Mouse (Mus musculus) thymus, postnatal 10 days (tissue): ENCODE results near the gene Icmt.

Experiments
- DNase-seq, 2 experiments: peaks; one replicate each; pipeline ENCODE4 v3.0.0; 2021; ENCODE audit warnings: low spot score in 2 of 2

Icmt gene

DNA sequence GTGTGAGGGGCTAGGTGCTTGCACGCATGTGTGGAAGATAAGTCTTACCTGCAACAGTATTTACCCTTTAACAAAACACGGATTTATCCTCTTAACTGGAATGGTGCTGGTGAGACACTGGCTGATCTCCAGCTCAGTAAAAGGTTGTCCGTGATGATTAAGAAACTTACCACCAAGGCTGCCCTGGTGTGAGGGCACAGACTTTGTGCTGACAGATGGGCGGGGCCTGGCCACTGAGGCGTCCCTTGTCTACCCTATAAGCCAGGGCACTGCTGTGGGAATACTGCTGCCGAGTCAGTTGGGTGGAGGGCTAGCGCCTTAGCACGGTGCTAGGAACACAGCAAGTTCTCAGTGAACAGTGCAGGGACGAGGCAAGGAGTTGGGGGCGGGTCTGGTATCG is 5.0 kb downstream of the Icmt start:
- no peak for DNase-seq

DNA sequence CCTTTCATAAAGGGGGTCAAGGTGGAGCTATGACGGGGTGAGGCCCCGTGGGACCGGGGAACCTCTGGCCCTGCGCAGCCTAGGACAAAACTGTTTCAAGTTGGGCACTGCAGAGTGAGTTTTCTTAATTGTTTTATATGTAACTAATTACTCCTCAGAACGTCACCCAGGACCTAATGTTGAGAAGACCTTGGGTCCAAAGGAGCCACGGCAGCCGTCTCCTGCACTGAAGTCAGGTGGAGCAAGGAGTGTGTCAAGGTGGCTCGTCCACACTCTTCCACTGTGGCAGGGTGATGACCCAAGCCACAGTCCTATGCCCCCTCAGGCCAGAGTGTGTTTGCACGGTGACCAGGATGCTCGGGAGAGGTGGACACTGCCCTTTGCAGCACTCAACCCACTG is 6.1 kb downstream of the Icmt start:
- no peak for DNase-seq

DNA sequence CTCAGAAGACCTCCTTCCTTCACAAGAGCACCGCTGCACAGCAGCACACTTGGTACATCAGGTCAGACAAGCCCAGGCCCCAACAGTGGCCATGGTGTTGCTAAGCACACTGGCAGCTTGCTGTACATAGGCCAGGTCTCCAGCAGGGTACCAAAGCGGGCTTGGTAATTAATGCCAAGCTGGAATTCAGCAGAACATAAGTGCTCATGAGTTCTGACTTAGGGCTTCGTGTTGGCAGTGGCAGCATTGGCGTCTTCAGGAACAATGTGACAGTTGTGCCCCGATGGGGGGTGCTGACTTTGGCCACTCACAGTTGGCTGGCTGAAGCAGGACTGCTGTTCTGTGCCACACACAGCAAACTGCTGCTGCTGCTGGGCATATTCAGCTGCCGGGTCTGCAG is 7.7 kb downstream of the Icmt start:
- DNase-seq: no peak

DNA sequence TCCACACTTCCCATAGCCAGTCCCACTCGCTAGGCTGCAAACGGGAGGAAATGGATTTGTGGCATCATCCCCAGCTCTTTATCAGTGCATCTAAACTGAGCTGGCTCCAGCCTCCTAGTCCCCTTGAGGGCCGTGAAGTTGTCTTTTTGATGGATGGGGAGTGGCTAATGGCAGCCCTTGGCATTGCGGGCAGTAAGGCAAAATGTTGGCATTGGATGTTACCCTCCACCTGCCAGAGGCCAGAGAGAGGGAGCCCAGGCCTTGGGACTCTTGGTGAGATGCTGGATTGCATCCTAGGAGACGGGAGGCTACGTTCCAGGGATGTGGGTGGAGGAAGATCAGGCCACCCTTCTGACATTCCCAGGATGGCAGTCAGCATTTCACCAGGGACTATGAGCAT is 9.0 kb downstream of the Icmt start:
- DNase-seq: no peak

DNA sequence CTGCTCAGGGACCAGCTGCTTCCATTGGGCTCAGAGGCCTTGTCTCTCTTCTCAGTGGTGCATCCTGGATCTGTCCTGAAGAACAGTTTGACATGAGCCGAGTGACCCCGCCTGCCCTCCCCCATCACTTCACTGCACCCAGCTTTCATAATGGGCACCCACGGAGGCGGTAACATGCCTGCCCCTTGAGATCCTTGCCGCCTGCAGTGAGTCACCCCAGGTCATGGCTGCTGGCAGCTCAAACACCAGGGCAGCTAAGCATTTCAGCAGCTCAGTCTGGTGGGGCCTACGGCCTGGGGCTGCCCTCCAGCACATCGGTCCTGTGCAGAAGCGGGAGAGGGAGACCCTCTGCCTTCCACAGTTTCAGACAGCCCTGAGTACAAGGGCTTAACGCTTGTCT is 10.5 kb downstream of the Icmt start:
- no peak for DNase-seq

GRCm38 (mm10) chr4:152312186-152312585 is 15.2 kb downstream of the Icmt start:
- DNase-seq: no peak

DNA sequence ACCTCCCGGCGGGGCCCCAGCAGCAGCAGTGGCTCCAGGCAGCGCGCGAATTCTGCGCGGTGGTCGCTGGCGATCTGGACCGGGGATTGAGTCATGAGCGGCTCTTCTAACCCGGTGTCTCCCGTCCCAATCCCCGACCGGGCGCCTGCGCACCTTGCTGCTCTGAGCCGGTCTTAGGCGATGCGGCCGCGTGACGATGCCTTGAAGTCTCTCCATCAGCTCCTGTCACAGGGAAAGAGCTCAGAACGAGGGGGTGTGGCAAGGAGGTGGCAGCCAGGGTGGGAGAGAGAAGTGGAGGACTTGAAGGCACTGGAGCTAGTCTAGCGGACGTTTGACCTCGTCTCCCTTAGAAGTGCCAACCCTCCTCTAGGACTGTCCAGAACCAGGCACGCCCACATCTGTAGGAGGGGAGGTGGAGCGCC is 16.2 kb downstream of the Icmt start:
- DNase-seq: no peak

- no peak for DNase-seq
These were observed 16.9 kb downstream of the Icmt start for GRCm38 (mm10) chr4:152313934-152314333.

DNA sequence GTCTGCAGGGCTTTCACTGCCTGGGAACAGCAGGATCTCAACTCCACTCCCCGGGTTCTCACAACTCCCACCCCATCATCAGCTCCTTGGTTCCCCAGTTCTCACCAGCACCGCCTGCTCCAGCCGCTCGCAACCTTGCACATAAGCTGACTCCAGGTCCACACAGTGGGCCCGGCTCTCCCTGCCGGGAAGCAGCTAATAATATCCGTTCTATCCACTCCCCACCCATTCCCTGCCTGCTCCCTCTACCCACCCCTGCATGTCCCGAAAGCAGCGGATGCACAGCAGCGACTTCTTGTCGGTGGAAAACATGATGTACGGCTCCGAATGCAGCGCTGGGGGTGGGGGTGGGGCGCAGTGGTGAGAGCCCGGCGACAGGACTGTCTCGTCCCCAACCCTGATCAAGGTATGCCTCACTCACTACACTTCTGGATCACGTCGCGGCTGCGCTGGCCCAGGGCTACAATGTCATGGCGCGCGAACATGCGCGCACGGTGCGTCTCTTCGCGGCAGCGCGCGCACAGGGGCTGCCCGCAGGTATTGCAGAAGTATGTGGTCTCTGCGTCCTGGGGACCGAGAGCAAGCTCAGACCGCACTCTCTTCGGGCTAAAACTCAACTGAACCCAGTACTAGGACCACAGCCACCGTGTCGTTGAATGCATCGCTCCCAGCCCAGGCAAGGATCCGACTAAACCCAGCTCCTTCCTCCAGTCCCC is 18.6 kb downstream of the Icmt start:
- no peak for DNase-seq

- no peak for DNase-seq
These were observed 20.6 kb downstream of the Icmt start for GRCm38 (mm10) chr4:152317631-152318033.

- DNase-seq: no peak
These were observed 21.6 kb downstream of the Icmt start, which contains the start of gene Rnf207 for GRCm38 (mm10) chr4:152318517-152319234. Gene Rnf207 (minus strand): TSS chr4:152318993.

- no peak for DNase-seq
These were observed 24.4 kb downstream of the Icmt start for GRCm38 (mm10) chr4:152321464-152321863.

DNA sequence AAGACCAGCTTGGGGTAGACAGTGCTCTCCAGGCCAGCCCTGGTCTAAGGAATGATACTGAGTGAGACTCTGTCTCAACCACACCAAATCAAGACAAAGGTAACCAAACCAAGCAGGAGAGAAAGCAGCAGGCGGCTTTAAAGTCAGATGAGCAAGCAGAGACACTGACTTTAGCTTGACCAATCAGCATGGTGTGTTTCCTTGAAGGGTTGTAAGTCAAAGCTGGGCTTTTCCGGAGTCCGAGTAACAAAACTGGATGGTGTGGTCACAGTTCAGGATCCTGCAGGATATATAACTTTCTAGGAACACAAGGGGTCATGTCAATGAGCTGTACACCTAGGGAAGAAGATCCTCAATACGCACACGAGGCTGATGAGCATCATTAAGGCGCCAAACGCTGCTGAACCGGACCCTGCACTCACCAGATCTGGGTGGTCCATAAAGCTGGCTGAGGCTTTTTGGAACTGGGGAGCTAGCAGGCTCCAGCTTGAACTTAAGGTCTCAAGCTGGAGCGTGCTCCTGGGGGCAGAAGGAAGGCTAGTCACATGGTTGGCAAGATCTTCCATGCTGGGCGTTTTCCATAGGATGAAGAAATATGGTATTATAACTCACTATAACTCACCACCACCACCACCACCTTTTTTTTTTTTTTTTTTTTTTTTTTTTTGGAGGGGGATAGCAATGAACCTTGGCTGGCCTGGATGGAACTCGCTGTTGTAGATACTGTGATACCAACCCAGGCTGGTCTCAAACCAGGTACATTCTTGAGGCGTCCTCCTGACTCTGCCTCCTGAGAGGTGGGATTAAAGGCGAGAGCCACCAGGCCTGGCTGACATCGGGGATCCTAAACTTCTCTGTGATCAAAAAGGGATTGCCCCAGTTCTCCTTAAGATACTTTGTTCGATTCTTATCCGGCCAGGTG is 27.9 kb downstream of the Icmt start:
- no peak for DNase-seq

GRCm38 (mm10) chr4:152325574-152326411 is 28.8 kb downstream of the Icmt start, which contains the start of gene Rpl22:
Gene Rpl22 (plus strand): TSS chr4:152325742.
- peak; percentile 87 to 90 for DNase-seq

GRCm38 (mm10) chr4:152326543-152326942 is 29.5 kb downstream of the Icmt start:
- no peak for DNase-seq

DNA sequence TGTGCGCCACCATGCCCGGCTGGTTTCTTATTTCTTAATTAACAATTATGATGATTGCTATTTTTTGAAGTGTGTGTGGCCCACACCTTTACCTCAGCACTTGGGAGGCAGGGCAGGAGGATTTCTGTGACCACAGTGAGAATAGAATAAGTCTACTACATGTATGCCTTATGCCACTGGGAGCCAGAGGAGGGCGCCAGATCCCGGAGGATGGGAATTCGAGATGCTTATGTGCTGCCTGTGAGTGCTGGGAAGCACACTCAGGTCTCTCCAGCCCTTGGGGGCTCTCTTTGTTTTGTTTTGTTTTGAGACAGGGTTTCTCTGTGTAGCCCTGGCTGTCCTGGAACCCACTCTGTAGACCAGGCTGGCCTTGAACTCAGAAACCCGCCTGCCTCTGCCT is 31.7 kb downstream of the Icmt start:
- peak in 1 of 2 experiments; percentile 65 for DNase-seq

GRCm38 (mm10) chr4:152332952-152333351 is 35.9 kb downstream of the Icmt start:
- DNase-seq: peak; percentile 32 to 68

- no peak for DNase-seq
These were observed 36.6 kb downstream of the Icmt start for GRCm38 (mm10) chr4:152333587-152333986.

DNA sequence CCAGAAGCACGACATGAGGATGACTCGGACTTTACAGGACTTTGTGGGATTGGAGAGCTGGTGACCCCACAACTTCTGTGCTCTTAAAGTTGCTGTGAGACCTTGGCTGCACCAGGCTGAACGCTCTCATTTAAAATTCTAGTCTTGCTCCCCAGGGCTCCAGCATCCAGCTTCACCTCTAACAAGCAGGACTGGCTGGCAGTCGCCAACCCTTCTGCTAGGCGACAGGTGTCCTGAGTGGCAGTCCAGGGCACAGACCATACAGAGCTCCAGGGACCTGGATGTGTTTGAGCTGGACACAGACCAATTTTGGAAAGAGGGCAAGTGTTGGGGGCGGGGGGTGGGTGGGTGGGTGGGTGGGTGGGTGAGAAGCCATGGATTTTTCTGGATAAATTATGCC is 40.7 kb downstream of the Icmt start:
- DNase-seq: no peak

- no peak for DNase-seq
These were observed 41.6 kb downstream of the Icmt start, which contains the start of gene Chd5 for GRCm38 (mm10) chr4:152338419-152339292. Gene Chd5 (plus strand): TSS chr4:152338651.
